Mouse (Mus musculus): Measurements from ENCODE around the gene Map4k3. TPM values are rescaled to one million over a fixed set of nuclear protein-coding genes. Genes with fewer than 3 reads are reported as not detected.

Map4k3 gene
- polyA plus RNA-seq, 1 experiment, result 2.8 TPM

DNA sequence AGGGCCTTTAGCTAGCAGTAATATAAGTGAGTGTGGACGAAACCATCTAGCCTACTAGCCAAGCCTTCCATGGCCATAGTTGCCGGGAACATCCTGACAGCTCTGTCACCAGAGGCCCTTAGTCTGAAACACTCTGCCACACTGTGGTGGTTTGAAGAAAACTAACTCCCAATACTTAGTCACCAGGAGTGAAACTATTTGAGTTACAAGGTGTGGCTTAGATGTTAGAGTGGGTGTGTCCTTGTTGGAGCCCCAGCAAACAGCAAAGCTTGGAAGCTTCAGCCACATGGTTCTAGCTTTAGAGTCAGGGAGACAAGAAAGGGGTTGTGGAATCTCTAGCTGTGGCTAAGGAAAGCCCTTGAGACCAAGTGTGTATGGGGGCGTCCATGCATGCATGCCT, 97.3 kb downstream of the Map4k3 start:
- no peak for TF ChIP-seq POLR2A (IDR thresholded peaks at IDR 0.05; ENCODE audit: borderline replicate concordance, control insufficient read depth, low read depth, low read length)
- TF ChIP-seq CTCF (IDR thresholded peaks at IDR 0.05; ENCODE audit: control insufficient read depth, insufficient read depth, low read length), result no peak
- Histone ChIP-seq H3K4me1 (ENCODE audit: control insufficient read depth, insufficient read depth, low read length) (no peaks in the 10 kb centered on the region), H3K27ac (ENCODE audit: control insufficient read depth, insufficient read depth, low read depth, low read length, poor library complexity) (no peak overlapping the region), H3K4me3 (replicated peaks; ENCODE audit: control insufficient read depth, low read depth, low read length) (no peak overlapping the region)
- 76% methylated on average over 3 of the region's 3 CpGs for WGBS

DNA sequence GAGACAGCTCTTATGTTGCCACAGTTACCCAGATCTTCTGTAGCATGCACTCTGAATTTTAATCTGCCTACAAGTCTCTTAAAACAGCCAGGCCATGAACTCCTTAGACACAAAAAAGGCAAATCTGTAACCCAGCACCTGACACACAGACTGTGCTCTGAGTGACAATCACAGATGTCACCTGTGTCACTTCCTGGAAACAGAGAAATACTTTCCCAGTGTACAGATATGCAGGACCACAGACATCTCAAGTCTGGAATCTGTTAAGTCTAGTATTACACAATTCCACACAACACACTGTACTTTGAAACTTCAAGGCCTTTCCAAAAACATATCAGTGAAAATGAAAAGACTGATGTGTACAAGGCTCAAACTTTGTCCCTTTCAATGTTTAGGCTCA, 103.3 kb downstream of the Map4k3 start:
- H3K4me1 ChIP-seq (ENCODE audit: control insufficient read depth, insufficient read depth, low read length), result no peaks in the 10 kb centered on the region
- TF ChIP-seq CTCF (IDR thresholded peaks at IDR 0.05; ENCODE audit: control insufficient read depth, insufficient read depth, low read length) (no peak), POLR2A (IDR thresholded peaks at IDR 0.05; ENCODE audit: borderline replicate concordance, control insufficient read depth, low read depth, low read length) (no peak)
- no peak overlapping the region for H3K27ac ChIP-seq (ENCODE audit: control insufficient read depth, insufficient read depth, low read depth, low read length, poor library complexity)
- H3K4me3 ChIP-seq (replicated peaks; ENCODE audit: control insufficient read depth, low read depth, low read length), result no peak overlapping the region

DNA sequence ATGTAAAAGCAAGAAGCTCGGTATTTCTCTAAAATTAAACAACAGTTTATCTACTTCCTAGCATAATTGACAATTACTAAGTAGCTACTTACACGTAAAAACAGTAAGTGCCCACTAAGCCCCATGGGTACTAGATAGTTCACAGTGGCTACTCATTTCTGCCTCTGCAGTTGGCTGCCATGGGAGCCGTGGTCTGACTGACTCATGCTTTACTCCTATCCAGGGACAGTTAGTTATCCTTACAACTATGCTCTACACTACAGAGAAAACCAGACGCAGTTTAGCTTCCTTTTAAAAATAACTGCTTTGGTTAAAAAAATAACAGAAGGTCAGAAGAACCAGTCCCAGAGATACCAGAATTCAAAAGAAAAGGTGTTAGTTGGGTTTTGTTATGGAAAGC, 106.6 kb downstream of the Map4k3 start:
- TF ChIP-seq POLR2A (IDR thresholded peaks at IDR 0.05; ENCODE audit: borderline replicate concordance, control insufficient read depth, low read depth, low read length) (no peak), CTCF (IDR thresholded peaks at IDR 0.05; ENCODE audit: control insufficient read depth, insufficient read depth, low read length) (no peak)
- no peak overlapping the region for H3K4me3 ChIP-seq (replicated peaks; ENCODE audit: control insufficient read depth, low read depth, low read length)
- no peak overlapping the region for H3K27ac ChIP-seq (ENCODE audit: control insufficient read depth, insufficient read depth, low read depth, low read length, poor library complexity)
- 77% methylated on average over 4 of the region's 4 CpGs for WGBS
- H3K4me1 ChIP-seq (ENCODE audit: control insufficient read depth, insufficient read depth, low read length), result no peaks in the 10 kb centered on the region

GRCm38 (mm10) chr17:80620786-80621423, 107.4 kb downstream of the Map4k3 start:
- H3K4me1 ChIP-seq (ENCODE audit: control insufficient read depth, insufficient read depth, low read length), result no peaks in the 10 kb centered on the region
- 40% methylated on average over 5 of the region's 5 CpGs for WGBS
- no peak overlapping the region for H3K4me3 ChIP-seq (replicated peaks; ENCODE audit: control insufficient read depth, low read depth, low read length)
- TF ChIP-seq POLR2A (IDR thresholded peaks at IDR 0.05; ENCODE audit: borderline replicate concordance, control insufficient read depth, low read depth, low read length), result no peak
- peak; percentile 90 for TF ChIP-seq CTCF (IDR thresholded peaks at IDR 0.05; ENCODE audit: control insufficient read depth, insufficient read depth, low read length)
- H3K27ac ChIP-seq (ENCODE audit: control insufficient read depth, insufficient read depth, low read depth, low read length, poor library complexity), result no peak overlapping the region

DNA sequence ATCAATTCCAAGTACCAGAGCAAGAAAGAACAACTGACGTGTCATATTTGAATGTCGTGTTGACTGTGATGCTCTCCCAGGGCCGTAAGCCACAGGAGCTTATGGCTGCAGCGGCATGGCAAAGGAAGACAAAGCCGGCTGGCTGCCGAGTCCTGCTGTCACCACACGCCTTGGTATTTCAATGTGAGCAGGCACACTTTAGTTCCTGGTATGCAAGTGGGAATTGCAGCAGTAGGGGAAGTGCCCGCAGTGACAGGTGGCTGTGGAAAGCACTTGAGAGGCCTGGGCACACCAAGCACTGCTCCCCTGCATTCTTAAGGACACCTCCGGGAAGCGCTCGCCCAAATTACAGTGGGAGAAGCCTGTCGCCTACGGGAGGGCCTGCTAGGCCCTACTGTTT, 108.7 kb downstream of the Map4k3 start:
- no peak for TF ChIP-seq POLR2A (IDR thresholded peaks at IDR 0.05; ENCODE audit: borderline replicate concordance, control insufficient read depth, low read depth, low read length)
- TF ChIP-seq CTCF (IDR thresholded peaks at IDR 0.05; ENCODE audit: control insufficient read depth, insufficient read depth, low read length), result no peak
- Histone ChIP-seq H3K4me1 (ENCODE audit: control insufficient read depth, insufficient read depth, low read length) (no peaks in the 10 kb centered on the region), H3K4me3 (replicated peaks; ENCODE audit: control insufficient read depth, low read depth, low read length) (no peak overlapping the region), H3K27ac (ENCODE audit: control insufficient read depth, insufficient read depth, low read depth, low read length, poor library complexity) (no peak overlapping the region)
- WGBS, result 78% methylated on average over 13 of the region's 13 CpGs

GRCm38 (mm10) chr17:80618890-80619289, 109.4 kb downstream of the Map4k3 start:
- TF ChIP-seq POLR2A (IDR thresholded peaks at IDR 0.05; ENCODE audit: borderline replicate concordance, control insufficient read depth, low read depth, low read length) (no peak), CTCF (IDR thresholded peaks at IDR 0.05; ENCODE audit: control insufficient read depth, insufficient read depth, low read length) (no peak)
- Histone ChIP-seq H3K27ac (ENCODE audit: control insufficient read depth, insufficient read depth, low read depth, low read length, poor library complexity) (no peak overlapping the region), H3K4me3 (replicated peaks; ENCODE audit: control insufficient read depth, low read depth, low read length) (no peak overlapping the region), H3K4me1 (ENCODE audit: control insufficient read depth, insufficient read depth, low read length) (no peaks in the 10 kb centered on the region)
- WGBS, result 87% methylated on average over 5 of the region's 5 CpGs

DNA sequence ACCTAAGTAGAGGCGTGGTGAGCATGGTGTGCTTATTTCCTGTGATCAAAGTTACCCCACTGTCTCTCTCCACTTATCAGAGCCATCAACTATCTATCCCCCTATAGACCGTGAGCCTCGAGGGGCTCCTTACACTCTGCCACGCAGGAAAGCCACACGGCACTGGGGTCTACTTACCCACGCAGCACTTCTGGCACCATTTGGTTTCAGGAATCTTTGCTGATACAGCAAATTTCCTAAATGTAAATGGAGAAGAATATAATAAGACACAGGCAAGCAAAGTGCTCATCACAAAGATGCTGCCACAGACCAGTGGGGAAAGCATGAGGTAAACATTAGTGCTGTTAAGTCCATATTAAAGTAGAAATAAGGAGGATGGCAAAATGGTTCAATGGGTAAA, 124.5 kb downstream of the Map4k3 start:
- Histone ChIP-seq H3K4me3 (replicated peaks; ENCODE audit: control insufficient read depth, low read depth, low read length) (no peak overlapping the region), H3K27ac (ENCODE audit: control insufficient read depth, insufficient read depth, low read depth, low read length, poor library complexity) (no peak overlapping the region), H3K4me1 (ENCODE audit: control insufficient read depth, insufficient read depth, low read length) (no peaks in the 10 kb centered on the region)
- 84% methylated on average over 6 of the region's 6 CpGs for WGBS
- no peak for TF ChIP-seq POLR2A (IDR thresholded peaks at IDR 0.05; ENCODE audit: borderline replicate concordance, control insufficient read depth, low read depth, low read length)
- no peak for TF ChIP-seq CTCF (IDR thresholded peaks at IDR 0.05; ENCODE audit: control insufficient read depth, insufficient read depth, low read length)

GRCm38 (mm10) chr17:80603079-80603625, 125.1 kb downstream of the Map4k3 start:
- Histone ChIP-seq H3K27ac (ENCODE audit: control insufficient read depth, insufficient read depth, low read depth, low read length, poor library complexity) (no peak overlapping the region), H3K4me3 (replicated peaks; ENCODE audit: control insufficient read depth, low read depth, low read length) (no peak overlapping the region), H3K4me1 (ENCODE audit: control insufficient read depth, insufficient read depth, low read length) (no peaks in the 10 kb centered on the region)
- no peak for TF ChIP-seq POLR2A (IDR thresholded peaks at IDR 0.05; ENCODE audit: borderline replicate concordance, control insufficient read depth, low read depth, low read length)
- TF ChIP-seq CTCF (IDR thresholded peaks at IDR 0.05; ENCODE audit: control insufficient read depth, insufficient read depth, low read length), result no peak
- WGBS, result 90% methylated on average over 19 of the region's 19 CpGs

Data from bone marrow, adult 2 months (tissue).